Mouse (Mus musculus): ENCODE results near the gene Olfr49.

- TF ChIP-seq POLR2A (IDR thresholded peaks at IDR 0.05; ENCODE audit: low read depth, low read length) (no peak), CTCF (IDR thresholded peaks at IDR 0.05; ENCODE audit: borderline replicate concordance, insufficient read depth, low read length) (no peak)
Observed at GRCm38 (mm10) chr14:54284839-54285238, at the start of gene Olfr49.
